Mouse (Mus musculus) embryonic fibroblast, embryonic 13.5 days (primary cell): Measurements from ENCODE around the gene Kcnj12.

Source experiments
- CTCF ChIP-seq: IDR thresholded peaks from 2 replicates; pipeline ENCODE4 v1.5.1; 2011; ENCODE audit warnings: mild to moderate bottlenecking, control low read depth, low read length, moderate library complexity, borderline replicate concordance; ENCODE audit not compliant: insufficient read depth
- POLR2A ChIP-seq: IDR thresholded peaks from 2 replicates; pipeline ENCODE4 v1.6.1; 2011; ENCODE audit warnings: low read depth, mild to moderate bottlenecking, control low read depth, low read length, moderate library complexity

DNA sequence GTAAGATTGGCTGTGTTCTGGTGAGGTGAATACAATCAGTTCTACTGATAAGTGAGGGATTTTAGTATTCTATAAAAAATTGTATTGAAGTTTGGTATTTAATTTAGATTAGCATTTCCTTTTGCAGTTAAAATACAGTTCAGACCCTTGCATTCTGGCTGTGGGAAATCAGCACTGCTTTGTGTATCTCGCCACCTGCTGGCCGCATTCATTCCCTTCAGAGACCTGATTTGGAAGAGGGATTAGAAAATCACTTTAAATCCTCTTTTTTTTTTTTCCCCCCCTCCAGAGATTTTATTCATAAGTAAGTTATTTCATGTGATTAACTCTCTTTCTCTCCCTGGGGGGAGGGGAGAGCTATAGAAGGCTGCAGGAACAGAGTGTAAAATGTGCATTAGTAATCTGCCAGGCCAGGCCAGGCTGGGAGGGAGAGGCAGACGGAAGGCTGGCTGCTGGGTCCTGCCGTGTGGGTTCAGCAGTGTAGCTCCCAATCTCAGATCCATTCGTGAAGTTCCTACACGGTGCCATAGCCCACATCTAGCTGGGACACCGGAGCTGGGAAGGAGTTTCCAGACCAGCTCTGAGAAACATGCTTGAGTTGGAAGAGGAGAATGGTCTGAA, 69.4 kb downstream of the Kcnj12 start:
- TF ChIP-seq POLR2A (no peak), CTCF (peak; percentile 35; the same call in 1 of the 2 replicates)
